Mouse (Mus musculus) testis, adult 2 months (tissue): ENCODE results near the gene Olfr287.
A peak's percentile ranks its signal among the peaks of the same experiment; 100 is the strongest.

Experiments
- CTCF ChIP-seq: fragments of 200-500 bp; IDR thresholded peaks from 2 replicates; pipeline ENCODE4 v1.5.1; 2012; ENCODE audit warnings: low read depth, mild to moderate bottlenecking, inconsistent platforms, low read length, moderate library complexity; ENCODE audit not compliant: control insufficient read depth, insufficient read depth, insufficient replicate concordance
- POLR2A ChIP-seq: fragments of 200-500 bp; IDR thresholded peaks from 2 replicates; pipeline ENCODE4 v1.6.1; 2012; ENCODE audit warnings: low read depth, mild to moderate bottlenecking, inconsistent platforms, low read length, moderate library complexity; ENCODE audit not compliant: control insufficient read depth

- TF ChIP-seq CTCF (no peak), POLR2A (peak; percentile 22; the same call in 1 of the 2 replicates)
Observed at GRCm38 (mm10) chr15:98257193-98257592, 36.3 kb upstream of the Olfr287 start, which contains the start of gene H1fnt.
